In genomic region chr11:4984249-4984648, GRCm38 (mm10) we compare ENCODE assay signal across 8 mouse cellular contexts. TPM values are rescaled to one million over a fixed set of nuclear protein-coding genes. Genes with fewer than 3 reads are reported as not detected.
DNase-seq lines count a peak whose midpoint lies in the region; ATAC-seq and TF ChIP-seq lines count a peak whose summit lies in the region.

No protein-coding gene starts in this region.

- TF ChIP-seq CTCF in G1E (IDR thresholded peaks at IDR 0.05; ENCODE audit: low read depth, low read length): peak; percentile 42

- H3K27ac ChIP-seq in kidney, embryonic 15.5 days: no peak overlapping the region
- H3K27ac ChIP-seq in embryonic facial prominence, embryonic 10.5 days (replicated peaks): no peak overlapping the region; the same call in 1 of the 2 replicates

- H3K36me3 ChIP-seq in kidney, embryonic 15.5 days: no peaks in the 10 kb centered on the region
- H3K36me3 ChIP-seq in G1E (replicated peaks): peaks cover 11% of the 10 kb centered on the region
- peaks cover 9% of the 10 kb centered on the region; the same call in 1 of the 2 replicates for H3K36me3 ChIP-seq in embryonic facial prominence, embryonic 10.5 days (replicated peaks)

- H3K4me1 ChIP-seq in kidney, embryonic 15.5 days: peaks cover 22% of the 10 kb centered on the region
- peaks cover 61% of the 10 kb centered on the region for H3K4me1 ChIP-seq in G1E (ENCODE audit: insufficient read depth, low read depth, low read length)
- peaks cover 15% of the 10 kb centered on the region for H3K4me1 ChIP-seq in embryonic facial prominence, embryonic 10.5 days

- no peak for DNase-seq in kidney, adult 11 months
- DNase-seq in G1E (ENCODE audit: low spot score): peak; percentile 29
- DNase-seq in embryonic facial prominence, embryonic 10.5 days (ENCODE audit: low spot score): no peak
- peak; percentile 79 for DNase-seq in induced T-regulatory cell, adult 2 months (ENCODE audit: low read depth)
- no peak for DNase-seq in spleen, postnatal 10 days (ENCODE audit: low spot score in 2 of 2)
- no peak for DNase-seq in thymus, postnatal 36 days

- no peak overlapping the region for H3K9ac ChIP-seq in kidney, embryonic 15.5 days

- peak overlapping the region; percentile 43; the same call in 1 of the 2 replicates for H3K4me2 ChIP-seq in kidney, embryonic 15.5 days

- no peaks in the 10 kb centered on the region for H3K9me3 ChIP-seq in kidney, embryonic 15.5 days (replicated peaks)
- H3K9me3 ChIP-seq in G1E (replicated peaks): no peaks in the 10 kb centered on the region
- no peaks in the 10 kb centered on the region for H3K9me3 ChIP-seq in embryonic facial prominence, embryonic 10.5 days

- H3K27me3 ChIP-seq in kidney, embryonic 15.5 days: no peaks in the 10 kb centered on the region; the same call in 1 of the 2 replicates
- no peaks in the 10 kb centered on the region for H3K27me3 ChIP-seq in G1E (ENCODE audit: insufficient read depth, low read length)
- no peaks in the 10 kb centered on the region for H3K27me3 ChIP-seq in embryonic facial prominence, embryonic 10.5 days (replicated peaks; ENCODE audit: low read depth, poor library complexity, severe bottlenecking)

- 4% methylated on average over 5 of the region's 5 CpGs for WGBS in kidney, embryonic 15.5 days
- 4% methylated on average over 5 of the region's 5 CpGs for WGBS in embryonic facial prominence, embryonic 10.5 days

- no peak overlapping the region for H3K4me3 ChIP-seq in kidney, embryonic 15.5 days (replicated peaks)
- no peak overlapping the region; the same call in 1 of the 2 replicates for H3K4me3 ChIP-seq in G1E (ENCODE audit: low read depth, low read length)
- H3K4me3 ChIP-seq in embryonic facial prominence, embryonic 10.5 days: peak overlapping the region; percentile 36; the same call in 1 of the 2 replicates

- ATAC-seq in kidney, embryonic 15.5 days (replicated peaks; ENCODE audit: low FRiP score): no peak
- no peak for ATAC-seq in G1E (ENCODE audit: extremely low read depth, insufficient number of reproducible peaks, low FRiP score, poor library complexity, severe bottlenecking)
- ATAC-seq in megakaryocyte progenitor cell, adult 5-6 weeks (replicated peaks; ENCODE audit: poor library complexity): peak; percentile 58

RNA-seq across cellular contexts. Expression of gene Ap1b1, which starts 2.4 kb away (rescaled TPM):
- polyA plus RNA-seq in kidney, embryonic 15.5 days (2015; fragmentation: Nextera tagmentation; extraction: Ambion mirVana): 59.8 and 65.3 TPM in 2 replicates
- 129 and 141 TPM in 2 replicates for total RNA-seq in G1E (2014; fragmentation: Nextera tagmentation)
- 94.9 and 98.0 TPM in 2 replicates for total RNA-seq in G1E (2017)
- 76.1 and 86.1 TPM in 2 replicates for polyA plus RNA-seq in G1E (2012)
- 58.6 and 60.2 TPM in 2 replicates for polyA plus RNA-seq in embryonic facial prominence, embryonic 10.5 days (2016; fragmentation: Nextera tagmentation; extraction: Ambion mirVana)
- 29.3 and 36.5 TPM in 2 replicates for total RNA-seq in megakaryocyte progenitor cell, adult 5-6 weeks (2015)
- total RNA-seq in megakaryocyte progenitor cell, adult 5-6 weeks (2017): 39.2 and 41.6 TPM in 2 replicates

RNA-seq across cellular contexts. Expression of gene Nefh, which starts 36.4 kb away (rescaled TPM):
- 0.31 and 0.57 TPM in 2 replicates for polyA plus RNA-seq in kidney, embryonic 15.5 days (2015; fragmentation: Nextera tagmentation; extraction: Ambion mirVana)
- total RNA-seq in G1E (2014; fragmentation: Nextera tagmentation) (56.4 and 60.4 TPM in 2 replicates), G1E (2017) (153 and 179 TPM in 2 replicates)
- 40.7 and 49.4 TPM in 2 replicates for polyA plus RNA-seq in G1E (2012)
- polyA plus RNA-seq in embryonic facial prominence, embryonic 10.5 days (2016; fragmentation: Nextera tagmentation; extraction: Ambion mirVana): 0.14 and 0.25 TPM in 2 replicates
- 4.6 and 8.0 TPM in 2 replicates for total RNA-seq in megakaryocyte progenitor cell, adult 5-6 weeks (2015)
- 3.5 and 6.0 TPM in 2 replicates for total RNA-seq in megakaryocyte progenitor cell, adult 5-6 weeks (2017)

Comparison
In these comparisons a context has a peak if more than half of its experiments do, and no peak if none do; other contexts are left out.
1. DNase-seq: peak in G1E (single experiment) and induced T-regulatory cell, adult 2 months (single experiment); none in kidney, adult 11 months (single experiment), embryonic facial prominence, embryonic 10.5 days (single experiment), spleen, postnatal 10 days (0 of 2) and thymus, postnatal 36 days (0 of 2).
2. RNA of gene Nefh, which starts 36.4 kb away (polyA plus RNA-seq): 40.7 to 49.4 TPM in G1E; 0.31 to 0.57 TPM in kidney, embryonic 15.5 days and 0.14 to 0.25 TPM in embryonic facial prominence, embryonic 10.5 days; every median in the first group is over 10 times any median in the second.